Mouse (Mus musculus) heart, embryonic 15.5 days (tissue): ENCODE data around the gene Rcan3. TPM values are rescaled to one million over a fixed set of nuclear protein-coding genes. Genes with fewer than 3 reads are reported as not detected.

ENCODE experiments used
- ATAC-seq: fragments of 200-750 bp; cut with Nextera tagmentation; replicated peaks from 2 replicates; pipeline ENCODE4 v1.8.0; 2017; ENCODE audit warnings: low read depth, moderate TSS enrichment; ENCODE audit not compliant: insufficient number of reproducible peaks, insufficient read depth, low FRiP score
- H3K27ac ChIP-seq: fragments of 300-500 bp; sonication (generic); 2 replicates; pipeline ENCODE4 v1.5.1; 2015; ENCODE audit warnings: mild to moderate bottlenecking, inconsistent platforms
- H3K27me3 ChIP-seq: fragments of 300-500 bp; sonication (generic); 2 replicates; pipeline ENCODE4 v1.6.1; 2015; ENCODE audit warnings: inconsistent platforms
- H3K36me3 ChIP-seq: fragments of 300-500 bp; sonication (generic); 2 replicates; pipeline ENCODE4 v1.6.1; 2015; ENCODE audit warnings: mild to moderate bottlenecking, inconsistent platforms
- H3K4me1 ChIP-seq: fragments of 300-500 bp; sonication (generic); replicated peaks from 2 replicates; pipeline ENCODE4 v1.6.1; 2015; ENCODE audit warnings: inconsistent platforms
- H3K4me2 ChIP-seq: fragments of 300-500 bp; sonication (generic); 2 replicates; pipeline ENCODE4 v1.6.1; 2015; ENCODE audit warnings: inconsistent platforms, mild to moderate bottlenecking, moderate library complexity
- H3K4me3 ChIP-seq: fragments of 300-500 bp; sonication (generic); 2 replicates; pipeline ENCODE4 v1.5.1; 2015; ENCODE audit warnings: mild to moderate bottlenecking, inconsistent platforms
- H3K9ac ChIP-seq: fragments of 300-500 bp; sonication (generic); 2 replicates; pipeline ENCODE4 v1.6.1; 2015; ENCODE audit warnings: mild to moderate bottlenecking, inconsistent platforms
- H3K9me3 ChIP-seq: fragments of 300-500 bp; sonication (generic); replicated peaks from 2 replicates; pipeline ENCODE4 v1.6.1; 2016; ENCODE audit warnings: inconsistent platforms
- WGBS: fragments of 180-500 bp; shearing (Covaris S2); methylation state at CpG from one replicate; pipeline ENCODE4 v1.1.7; 2015; ENCODE audit warnings: mixed read lengths; 5-methylcytosine and 5-hydroxymethylcytosine counted together
- microRNA counts: library from miRNA; unstranded; fragments of <30 nt; microRNA quantifications from one replicate; lab custom pipeline; 2016
- microRNA-seq: library from miRNA; unstranded; fragments of <30 nt; microRNA quantifications from one replicate; pipeline ENCODE4, GENCODE M21; 2016
- polyA plus RNA-seq: library from polyadenylated mRNA; unstranded; fragments of >200 nt; fragmentation: Nextera tagmentation; extraction: Ambion mirVana; gene quantifications from 2 replicates; pipeline ENCODE4 v1.2.1, GENCODE M21; 2015

Gene Rcan3
- polyA plus RNA-seq, 1 experiment from 2014 or later: 8.6 TPM

DNA sequence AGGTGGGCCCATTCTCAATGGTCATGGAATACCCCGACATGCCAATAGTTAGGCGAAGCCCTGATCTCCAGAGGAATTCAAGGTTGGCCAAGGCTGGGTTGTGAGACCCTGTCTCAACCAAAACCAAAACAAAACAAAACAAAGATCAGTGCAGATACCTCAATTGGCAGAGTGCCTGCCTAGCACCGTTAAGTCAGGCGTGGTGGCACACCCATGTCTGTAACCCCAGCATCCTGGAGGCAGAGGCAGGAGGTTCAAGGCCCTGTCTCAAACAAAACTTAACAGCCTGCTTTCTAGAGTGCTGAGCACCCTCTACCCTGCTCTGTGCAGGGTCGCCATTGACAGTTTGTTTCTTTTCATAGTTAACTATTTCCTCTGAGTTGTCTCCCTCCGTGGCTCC, 42.6 kb downstream of the Rcan3 start:
- Histone ChIP-seq H3K9ac (no peak overlapping the region), H3K27me3 (peaks cover 4% of the 10 kb centered on the region; the same call in 1 of the 2 replicates), H3K4me3 (no peak overlapping the region), H3K4me2 (no peak overlapping the region), H3K9me3 (no peaks in the 10 kb centered on the region), H3K4me1 (no peaks in the 10 kb centered on the region), H3K36me3 (no peaks in the 10 kb centered on the region), H3K27ac (no peak overlapping the region)
- ATAC-seq: no peak
- 63% methylated on average over 6 of the region's 6 CpGs for WGBS

DNA sequence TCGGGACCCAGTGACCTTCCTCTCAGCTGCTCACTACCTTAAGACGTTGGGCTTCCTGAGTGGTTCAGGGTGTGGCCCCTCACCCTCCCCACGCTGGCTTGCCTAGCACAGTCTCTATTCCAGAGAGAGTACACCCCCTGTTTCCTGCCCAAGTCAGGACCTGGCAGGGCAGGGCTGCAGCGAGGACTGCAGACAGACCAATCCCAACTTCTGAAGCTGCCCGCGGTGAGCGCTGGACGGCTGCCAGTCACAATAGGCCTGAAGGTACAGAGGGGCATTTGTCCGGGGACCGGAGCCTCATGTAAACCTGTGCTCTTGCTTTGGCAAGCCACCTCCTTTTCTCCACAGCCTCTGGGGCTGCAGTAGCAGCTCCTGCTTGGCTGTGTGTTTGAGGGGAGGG, 48.0 kb downstream of the Rcan3 start:
- Histone ChIP-seq H3K36me3 (no peaks in the 10 kb centered on the region), H3K9ac (no peak overlapping the region), H3K27ac (no peak overlapping the region), H3K9me3 (no peaks in the 10 kb centered on the region), H3K4me1 (0 out of 2 replicates have a peak, but pooled peaks cover 6% of the 10 kb centered on the region), H3K27me3 (0 out of 2 replicates have a peak, but pooled peaks cover 5% of the 10 kb centered on the region), H3K4me2 (peak overlapping the region; percentile 17; the same call in 1 of the 2 replicates), H3K4me3 (no peak overlapping the region)
- 41% methylated on average over 10 of the region's 10 CpGs for whole genome bisulfite sequencing
- ATAC-seq: no peak

DNA sequence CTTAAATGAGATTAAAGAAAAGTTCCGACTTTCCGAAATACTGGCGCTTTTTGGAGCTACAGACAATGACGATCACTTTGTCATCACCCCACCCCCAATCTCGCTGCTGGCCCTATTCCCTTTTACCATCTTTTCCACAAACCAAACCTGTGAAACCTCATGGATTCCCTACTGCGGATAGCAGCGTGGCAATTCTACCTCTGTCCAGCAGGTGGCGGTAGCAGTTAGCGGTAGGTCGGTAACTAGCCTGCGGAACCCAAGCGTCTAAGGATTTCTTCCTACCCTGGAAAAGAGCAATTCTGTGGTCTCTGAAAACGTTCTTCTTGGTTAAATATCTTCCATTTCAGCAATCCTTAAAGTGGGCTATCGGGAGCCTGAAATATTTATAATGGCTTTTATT, 51.3 kb downstream of the Rcan3 start:
- Histone ChIP-seq H3K9ac (no peak overlapping the region), H3K4me1 (0 out of 2 replicates have a peak, but pooled peaks cover 6% of the 10 kb centered on the region), H3K27me3 (0 out of 2 replicates have a peak, but pooled peaks cover 5% of the 10 kb centered on the region), H3K9me3 (no peaks in the 10 kb centered on the region), H3K36me3 (no peaks in the 10 kb centered on the region), H3K27ac (no peak overlapping the region), H3K4me2 (no peak overlapping the region), H3K4me3 (no peak overlapping the region)
- no peak for ATAC-seq
- WGBS: 3% methylated on average over 14 of the region's 14 CpGs

DNA sequence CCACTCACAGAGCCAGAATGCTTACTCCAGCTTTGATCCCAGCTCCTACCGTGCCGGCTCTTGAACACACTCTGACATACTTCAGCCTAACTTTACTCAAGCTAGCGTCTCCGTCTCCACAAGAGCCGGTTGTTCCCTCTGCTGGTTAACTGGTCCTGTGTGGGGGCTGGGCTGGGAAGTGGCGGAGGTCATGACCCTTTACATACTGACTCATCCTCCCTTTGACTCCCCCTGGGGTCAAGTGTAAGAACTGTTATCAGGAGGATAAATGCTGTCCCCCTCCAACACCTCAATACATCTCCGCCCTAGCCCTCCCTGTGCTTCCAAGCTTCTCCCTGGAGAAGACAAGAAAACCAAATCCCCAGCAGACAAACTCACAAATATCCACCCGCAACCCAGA, 52.3 kb downstream of the Rcan3 start:
- Histone ChIP-seq H3K4me1 (0 out of 2 replicates have a peak, but pooled peaks cover 6% of the 10 kb centered on the region), H3K4me2 (no peak overlapping the region), H3K9ac (no peak overlapping the region), H3K9me3 (no peaks in the 10 kb centered on the region), H3K36me3 (no peaks in the 10 kb centered on the region), H3K27me3 (0 out of 2 replicates have a peak, but pooled peaks cover 5% of the 10 kb centered on the region), H3K4me3 (no peak overlapping the region), H3K27ac (no peak overlapping the region)
- WGBS: 45% methylated on average over 8 of the region's 8 CpGs
- ATAC-seq: no peak

DNA sequence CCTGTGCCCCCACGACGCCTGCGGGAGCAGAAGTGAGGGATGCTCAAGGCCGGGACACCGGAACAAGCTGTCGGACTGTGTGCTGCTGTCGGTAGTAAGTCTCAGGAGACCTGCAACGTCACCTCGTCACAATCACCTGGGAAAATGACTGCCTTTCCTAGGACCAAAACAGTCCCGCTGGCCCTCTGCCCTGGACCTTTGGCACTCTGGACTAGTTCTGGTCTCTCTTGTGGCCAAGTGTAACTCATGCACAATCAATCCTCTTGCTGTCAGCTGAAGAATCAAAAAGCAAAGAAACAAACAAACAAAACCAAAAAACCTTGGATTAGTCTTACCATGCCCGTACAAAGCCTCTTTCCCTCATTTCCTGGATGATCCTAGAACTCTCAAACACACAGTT, 56.4 kb downstream of the Rcan3 start:
- ATAC-seq: no peak
- 63% methylated on average over 11 of the region's 11 CpGs for WGBS
- Histone ChIP-seq H3K4me3 (no peak overlapping the region), H3K9ac (no peak overlapping the region), H3K9me3 (no peaks in the 10 kb centered on the region), H3K4me1 (no peaks in the 10 kb centered on the region), H3K27me3 (no peaks in the 10 kb centered on the region), H3K36me3 (no peaks in the 10 kb centered on the region), H3K27ac (no peak overlapping the region), H3K4me2 (no peak overlapping the region)

DNA sequence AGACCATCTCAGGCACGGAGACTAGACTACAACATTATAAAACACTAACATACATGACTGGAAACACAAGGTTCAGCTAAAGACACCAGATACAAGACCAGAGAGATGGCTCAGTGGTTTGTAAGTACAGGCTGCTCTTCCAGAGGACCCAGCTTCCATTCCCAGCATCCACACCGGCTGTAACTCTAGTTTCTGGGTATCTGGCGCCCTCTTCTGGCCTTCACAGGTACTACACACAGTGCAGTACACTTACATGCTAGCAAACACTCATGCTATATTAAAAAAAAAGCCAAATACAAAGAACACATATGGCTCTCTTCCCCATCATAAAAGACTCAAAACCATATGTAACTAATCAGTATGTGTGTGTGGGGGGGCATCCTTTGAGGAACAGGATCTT, 58.2 kb downstream of the Rcan3 start:
- Histone ChIP-seq H3K27ac (no peak overlapping the region), H3K9me3 (no peaks in the 10 kb centered on the region), H3K4me1 (no peaks in the 10 kb centered on the region), H3K36me3 (no peaks in the 10 kb centered on the region), H3K27me3 (no peaks in the 10 kb centered on the region), H3K4me3 (no peak overlapping the region), H3K9ac (no peak overlapping the region), H3K4me2 (no peak overlapping the region)
- ATAC-seq: no peak
- 52% methylated on average over 3 of the region's 3 CpGs for WGBS

DNA sequence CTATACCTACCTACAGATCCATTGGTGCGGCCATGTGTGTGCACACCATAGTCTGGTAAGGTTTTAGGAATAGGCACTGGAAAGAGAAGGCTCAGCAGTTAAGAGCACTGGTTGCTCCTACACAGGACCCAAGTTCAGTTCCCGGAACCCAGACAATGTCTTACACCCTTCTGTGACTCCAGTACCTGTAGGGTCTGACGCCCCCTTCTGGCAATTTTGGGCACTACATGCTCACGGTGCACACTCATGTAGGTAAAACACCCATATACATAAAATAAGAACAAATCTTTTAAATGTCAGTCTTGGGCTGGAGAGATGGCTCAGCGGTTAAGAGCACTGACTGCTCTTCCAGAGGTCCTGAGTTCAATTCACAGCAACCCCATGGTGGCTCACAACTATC, 60.4 kb downstream of the Rcan3 start:
- Histone ChIP-seq H3K9me3 (no peaks in the 10 kb centered on the region), H3K4me2 (no peak overlapping the region), H3K27ac (no peak overlapping the region), H3K36me3 (no peaks in the 10 kb centered on the region), H3K4me3 (no peak overlapping the region), H3K4me1 (no peaks in the 10 kb centered on the region), H3K27me3 (no peaks in the 10 kb centered on the region), H3K9ac (no peak overlapping the region)
- no peak for ATAC-seq
- 77% methylated on average over 5 of the region's 5 CpGs for WGBS

DNA sequence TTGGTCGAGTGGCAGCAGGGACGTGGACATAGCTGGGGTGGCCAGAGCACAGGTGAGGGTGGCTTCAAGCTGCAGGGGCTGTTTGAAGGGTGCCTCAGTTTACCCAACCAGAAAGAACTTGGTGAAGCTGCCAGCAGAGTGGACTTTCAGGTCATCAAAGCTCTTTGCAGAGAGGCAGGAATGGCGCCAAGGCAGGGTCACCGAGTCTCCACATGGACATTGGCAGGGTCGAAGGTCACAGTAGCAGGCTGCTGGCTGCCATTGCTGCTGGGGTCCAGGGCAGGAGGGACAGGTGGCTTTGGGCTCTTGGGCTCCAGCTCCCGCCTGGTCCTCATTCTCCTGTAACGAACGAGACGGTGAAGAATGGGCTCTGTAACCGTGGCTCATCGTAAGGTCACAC, 63.3 kb downstream of the Rcan3 start:
- no peaks in the 10 kb centered on the region for H3K4me1 ChIP-seq
- H3K4me3 ChIP-seq: no peak overlapping the region
- no peak overlapping the region for H3K27ac ChIP-seq
- no peak for ATAC-seq
- no peaks in the 10 kb centered on the region for H3K36me3 ChIP-seq
- no peak overlapping the region for H3K9ac ChIP-seq
- H3K27me3 ChIP-seq: no peaks in the 10 kb centered on the region
- H3K4me2 ChIP-seq: no peak overlapping the region
- WGBS: 81% methylated on average over 11 of the region's 11 CpGs
- H3K9me3 ChIP-seq: no peaks in the 10 kb centered on the region

DNA sequence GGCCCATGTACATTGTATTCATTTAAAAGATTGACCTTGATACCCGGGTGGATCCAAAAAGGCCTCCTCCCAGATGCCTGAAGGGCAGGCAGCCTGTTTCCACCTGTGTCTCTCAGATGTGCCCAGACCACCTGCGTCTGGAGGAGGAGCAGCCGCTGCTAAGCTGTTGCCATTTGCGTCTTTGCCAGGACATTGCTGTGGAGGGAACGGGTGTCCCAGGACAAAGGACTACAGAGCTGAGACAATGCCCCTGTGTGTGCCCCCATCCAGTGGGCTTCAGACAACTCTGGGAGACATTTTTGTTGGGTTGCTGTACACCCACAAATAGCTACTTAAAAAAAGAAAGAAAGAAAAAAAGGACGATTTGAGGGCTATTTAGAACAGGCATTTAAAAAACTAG, 70.8 kb downstream of the Rcan3 start:
- Histone ChIP-seq H3K36me3 (no peaks in the 10 kb centered on the region), H3K27ac (no peak overlapping the region), H3K27me3 (peaks cover 11% of the 10 kb centered on the region; the same call in 1 of the 2 replicates), H3K4me2 (no peak overlapping the region), H3K9me3 (no peaks in the 10 kb centered on the region), H3K4me1 (no peaks in the 10 kb centered on the region), H3K9ac (no peak overlapping the region), H3K4me3 (no peak overlapping the region)
- WGBS: 40% methylated on average over 6 of the region's 6 CpGs
- no peak for ATAC-seq

MicroRNAs encoded within 50 kb of the gene (microRNA counts, 519-probe panel; counts per million panel counts)
- 2,103 counts per million, percentile 27 among the panel's probes with 10 or more counts for microRNA mmu-miR-700 (lab: Ali Mortazavi, UCI)

Small RNA genes within 50 kb of the gene (microRNA-seq; reads per million reads assigned to microRNA genes)
- 238 reads per million, percentile 62 among the genes with 10 or more reads in this experiment for gene Mir700

Other genes starting within 250 kb of the Rcan3 start
- gene Clic4, start 161.0 kb downstream of the Rcan3 start, polyA plus RNA-seq: 252 and 254 TPM in 2 replicates
- 134 and 152 TPM in 2 replicates for gene Srrm1, start 80.5 kb downstream of the Rcan3 start, polyA plus RNA-seq
- gene Ncmap, start 35.6 kb downstream of the Rcan3 start, polyA plus RNA-seq: 0.55 and 3.0 TPM in 2 replicates
- gene Stpg1, start 60.9 kb upstream of the Rcan3 start, polyA plus RNA-seq: 0.34 and 0.43 TPM in 2 replicates
- 4.1 and 5.2 TPM in 2 replicates for gene Nipal3, start 61.2 kb upstream of the Rcan3 start, polyA plus RNA-seq
- 5.4 and 5.9 TPM in 2 replicates for gene Grhl3, start 139.8 kb upstream of the Rcan3 start, polyA plus RNA-seq